Mouse (Mus musculus) kidney, embryonic 15.5 days (tissue): ENCODE measurements around the gene Naxd. TPM values are rescaled to one million over a fixed set of nuclear protein-coding genes. Genes with fewer than 3 reads are reported as not detected.

Experiments
- ATAC-seq: fragments of 200-750 bp; cut with Nextera tagmentation; replicated peaks from 2 replicates; pipeline ENCODE4 v1.8.0; 2017; ENCODE audit warnings: moderate TSS enrichment; ENCODE audit not compliant: low FRiP score
- H3K27ac ChIP-seq: fragments of 300-500 bp; sonication (generic); 2 replicates; pipeline ENCODE4 v1.5.1; 2015; ENCODE audit warnings: mild to moderate bottlenecking, inconsistent platforms
- H3K27me3 ChIP-seq: fragments of 300-500 bp; sonication (generic); 2 replicates; pipeline ENCODE4 v1.6.1; 2015; ENCODE audit warnings: inconsistent platforms
- H3K36me3 ChIP-seq: fragments of 300-500 bp; sonication (generic); 2 replicates; pipeline ENCODE4 v1.6.1; 2015; ENCODE audit warnings: inconsistent platforms
- H3K4me1 ChIP-seq: fragments of 300-500 bp; sonication (generic); 2 replicates; pipeline ENCODE4 v1.6.1; 2015; ENCODE audit warnings: inconsistent platforms
- H3K4me2 ChIP-seq: fragments of 300-500 bp; sonication (generic); 2 replicates; pipeline ENCODE4 v1.6.1; 2015; ENCODE audit warnings: moderate library complexity, mild to moderate bottlenecking, inconsistent platforms
- H3K4me3 ChIP-seq: fragments of 300-500 bp; sonication (generic); replicated peaks from 2 replicates; pipeline ENCODE4 v1.5.1; 2015; ENCODE audit warnings: mild to moderate bottlenecking, inconsistent platforms
- H3K9ac ChIP-seq: fragments of 300-500 bp; sonication (generic); 2 replicates; pipeline ENCODE4 v1.6.1; 2015; ENCODE audit warnings: mild to moderate bottlenecking, inconsistent platforms
- H3K9me3 ChIP-seq: fragments of 300-500 bp; sonication (generic); replicated peaks from 2 replicates; pipeline ENCODE4 v1.6.1; 2016; ENCODE audit warnings: inconsistent platforms
- WGBS: fragments of 180-500 bp; shearing (Covaris S2); methylation state at CpG from one replicate; pipeline ENCODE4 v1.1.7; 2015; ENCODE audit warnings: mixed read lengths; 5-methylcytosine and 5-hydroxymethylcytosine counted together
- polyA plus RNA-seq: library from polyadenylated mRNA; unstranded; fragments of >200 nt; fragmentation: Nextera tagmentation; extraction: Ambion mirVana; gene quantifications from 2 replicates; pipeline ENCODE4 v1.2.1, GENCODE M21; 2015

Gene Naxd
- 119 and 121 TPM in 2 replicates for polyA plus RNA-seq

GRCm38 (mm10) chr8:11497017-11497990 is at the start of gene Naxd:
TSS of gene Naxd (plus strand) at chr8:11497506.
- H3K9ac ChIP-seq: peak within 1 kb of the TSS; percentile 90
- peaks cover 5% of the 10 kb centered on the region; the same call in 1 of the 2 replicates for H3K36me3 ChIP-seq
- peaks cover 3% of the 10 kb centered on the region; the same call in 1 of the 2 replicates for H3K27me3 ChIP-seq
- H3K4me2 ChIP-seq: peak within 1 kb of the TSS; percentile 79
- peak within 1 kb of the TSS; percentile 94 for H3K4me3 ChIP-seq
- peaks cover 23% of the 10 kb centered on the region for H3K4me1 ChIP-seq
- 4% methylated on average over 73 of the region's 73 CpGs for WGBS
- H3K27ac ChIP-seq: peak within 1 kb of the TSS; percentile 83
- peak; percentile 98 for ATAC-seq
- H3K9me3 ChIP-seq: no peaks in the 10 kb centered on the region

GRCm38 (mm10) chr8:11447910-11448570 is 49.3 kb upstream of the Naxd start:
- Histone ChIP-seq H3K9ac (no peak overlapping the region), H3K4me2 (no peak overlapping the region), H3K4me1 (peaks cover 27% of the 10 kb centered on the region), H3K27me3 (no peaks in the 10 kb centered on the region), H3K9me3 (no peaks in the 10 kb centered on the region), H3K27ac (no peak overlapping the region), H3K4me3 (no peak overlapping the region), H3K36me3 (peaks cover 62% of the 10 kb centered on the region)
- WGBS: 91% methylated on average over 23 of the region's 23 CpGs
- ATAC-seq: no peak

- peak; percentile 80 for ATAC-seq
- WGBS: 24% methylated on average over 8 of the region's 8 CpGs
- Histone ChIP-seq H3K27me3 (no peaks in the 10 kb centered on the region), H3K4me1 (peaks cover 32% of the 10 kb centered on the region), H3K27ac (peak overlapping the region; percentile 83), H3K9me3 (no peaks in the 10 kb centered on the region), H3K4me3 (no peak overlapping the region), H3K4me2 (no peak overlapping the region), H3K9ac (no peak overlapping the region), H3K36me3 (peaks cover 38% of the 10 kb centered on the region)
Observed at GRCm38 (mm10) chr8:11450184-11451113, 46.9 kb upstream of the Naxd start.

- Histone ChIP-seq H3K27ac (peak overlapping the region; percentile 46), H3K4me1 (peaks cover 41% of the 10 kb centered on the region), H3K9me3 (no peaks in the 10 kb centered on the region), H3K36me3 (peaks cover 21% of the 10 kb centered on the region), H3K4me2 (no peak overlapping the region), H3K9ac (no peak overlapping the region), H3K4me3 (no peak overlapping the region), H3K27me3 (no peaks in the 10 kb centered on the region)
- WGBS: 88% methylated on average over 1 of the region's 1 CpGs
- ATAC-seq: no peak
Observed at GRCm38 (mm10) chr8:11452152-11452551, 45.2 kb upstream of the Naxd start.

- Histone ChIP-seq H3K36me3 (peaks cover 17% of the 10 kb centered on the region), H3K27ac (peak overlapping the region; percentile 46), H3K9ac (no peak overlapping the region), H3K9me3 (no peaks in the 10 kb centered on the region), H3K27me3 (no peaks in the 10 kb centered on the region), H3K4me2 (no peak overlapping the region), H3K4me1 (peaks cover 44% of the 10 kb centered on the region), H3K4me3 (no peak overlapping the region)
- ATAC-seq: no peak
- WGBS: 65% methylated on average over 3 of the region's 3 CpGs
Observed at GRCm38 (mm10) chr8:11452559-11452958, 44.7 kb upstream of the Naxd start.

GRCm38 (mm10) chr8:11452974-11453373 is 44.3 kb upstream of the Naxd start:
- H3K4me3 ChIP-seq: no peak overlapping the region
- WGBS: 53% methylated on average over 4 of the region's 4 CpGs
- no peak overlapping the region for H3K9ac ChIP-seq

GRCm38 (mm10) chr8:11454228-11454627 is 43.1 kb upstream of the Naxd start:
- Histone ChIP-seq H3K9me3 (no peaks in the 10 kb centered on the region), H3K36me3 (0 out of 2 replicates have a peak, but pooled peaks cover under 1% of the 10 kb centered on the region), H3K4me1 (peaks cover 60% of the 10 kb centered on the region), H3K27ac (no peak overlapping the region), H3K27me3 (no peaks in the 10 kb centered on the region), H3K4me3 (no peak overlapping the region), H3K4me2 (no peak overlapping the region), H3K9ac (no peak overlapping the region)
- 67% methylated on average over 12 of the region's 12 CpGs for WGBS
- ATAC-seq: no peak

More at GRCm38 (mm10) chr8:11452974-11453373, 44.3 kb upstream of the Naxd start:
- peaks cover 13% of the 10 kb centered on the region for H3K36me3 ChIP-seq
- no peak overlapping the region for H3K4me2 ChIP-seq
- peak overlapping the region; percentile 46 for H3K27ac ChIP-seq
- peaks cover 48% of the 10 kb centered on the region for H3K4me1 ChIP-seq
- no peak for ATAC-seq
- H3K27me3 ChIP-seq: no peaks in the 10 kb centered on the region
- H3K9me3 ChIP-seq: no peaks in the 10 kb centered on the region

- Histone ChIP-seq H3K27ac (peak overlapping the region; percentile 85), H3K9ac (no peak overlapping the region), H3K4me1 (peaks cover 61% of the 10 kb centered on the region), H3K27me3 (no peaks in the 10 kb centered on the region), H3K4me2 (no peak overlapping the region), H3K36me3 (no peaks in the 10 kb centered on the region), H3K4me3 (no peak overlapping the region), H3K9me3 (no peaks in the 10 kb centered on the region)
- no peak for ATAC-seq
- 69% methylated on average over 3 of the region's 3 CpGs for WGBS
Observed at GRCm38 (mm10) chr8:11457278-11457677, 40.0 kb upstream of the Naxd start.

GRCm38 (mm10) chr8:11457981-11458836 is 39.1 kb upstream of the Naxd start:
- peak; percentile 50; the same call in 1 of the 2 replicates for ATAC-seq
- 25% methylated on average over 11 of the region's 12 CpGs for WGBS
- Histone ChIP-seq H3K9ac (no peak overlapping the region), H3K27ac (peak overlapping the region; percentile 85), H3K4me1 (peaks cover 57% of the 10 kb centered on the region), H3K4me2 (0 out of 2 replicates have a peak overlapping the region, but pooled peaks have one; percentile 0), H3K27me3 (no peaks in the 10 kb centered on the region), H3K4me3 (no peak overlapping the region), H3K9me3 (no peaks in the 10 kb centered on the region), H3K36me3 (no peaks in the 10 kb centered on the region)

GRCm38 (mm10) chr8:11459016-11459415 is 38.3 kb upstream of the Naxd start:
- peak overlapping the region; percentile 85 for H3K27ac ChIP-seq
- no peaks in the 10 kb centered on the region for H3K27me3 ChIP-seq
- H3K4me3 ChIP-seq: no peak overlapping the region
- H3K4me1 ChIP-seq: peaks cover 61% of the 10 kb centered on the region
- ATAC-seq: peak; percentile 57
- WGBS: 11% methylated on average over 5 of the region's 5 CpGs
- no peaks in the 10 kb centered on the region for H3K9me3 ChIP-seq
- no peaks in the 10 kb centered on the region for H3K36me3 ChIP-seq
- H3K9ac ChIP-seq: no peak overlapping the region
- 0 out of 2 replicates have a peak overlapping the region, but pooled peaks have one; percentile 0 for H3K4me2 ChIP-seq
